Mouse (Mus musculus) small intestine, adult 2 months (tissue): Measurements from ENCODE around the gene Ppm1l. TPM values are rescaled to one million over a fixed set of nuclear protein-coding genes. Genes with fewer than 3 reads are reported as not detected.

Source experiments
- H3K27ac ChIP-seq: fragments of 200-500 bp; 2 replicates; pipeline ENCODE4 v1.5.1; 2012; ENCODE audit warnings: low read depth, low read length, control low read depth, inconsistent platforms; ENCODE audit not compliant: insufficient read depth
- H3K27me3 ChIP-seq: fragments of 200-500 bp; 2 replicates; pipeline ENCODE4 v1.6.1; 2012; ENCODE audit warnings: mild to moderate bottlenecking, moderate library complexity, low read length, inconsistent platforms; ENCODE audit not compliant: control insufficient read depth, insufficient read depth
- H3K36me3 ChIP-seq: fragments of 200-500 bp; 2 replicates; pipeline ENCODE4 v1.6.1; 2012; ENCODE audit warnings: mild to moderate bottlenecking, low read length, control low read depth, inconsistent platforms; ENCODE audit not compliant: control insufficient read depth, insufficient read depth
- H3K4me1 ChIP-seq: fragments of 200-500 bp; 2 replicates; pipeline ENCODE4 v1.6.1; 2012; ENCODE audit warnings: low read length, inconsistent platforms, mixed read lengths; ENCODE audit not compliant: control insufficient read depth, insufficient read depth, insufficient read length
- H3K4me3 ChIP-seq: fragments of 200-500 bp; 2 replicates; pipeline ENCODE4 v1.5.1; 2012; ENCODE audit warnings: low read depth, mild to moderate bottlenecking, control low read depth, inconsistent platforms, low read length, moderate library complexity
- CTCF ChIP-seq: fragments of 200-500 bp; IDR thresholded peaks from 2 replicates; pipeline ENCODE4 v1.5.1; 2012; ENCODE audit warnings: low read depth, mild to moderate bottlenecking, control low read depth, inconsistent platforms, low read length, moderate library complexity, mixed read lengths; ENCODE audit not compliant: insufficient replicate concordance, insufficient read length; ENCODE audit errors: extremely low read depth
- POLR2A ChIP-seq: fragments of 200-500 bp; IDR thresholded peaks from 2 replicates; pipeline ENCODE4 v1.6.1; 2012; ENCODE audit warnings: low read depth, mild to moderate bottlenecking, control low read depth, inconsistent platforms, low read length, moderate library complexity
- WGBS: fragments of 180-500 bp; shearing (Covaris S2); methylation state at CpG from one replicate; pipeline ENCODE4 v1.1.7; 2018; 5-methylcytosine and 5-hydroxymethylcytosine counted together
- polyA plus RNA-seq: library from polyadenylated mRNA; depleted of rRNA; stranded (reverse); fragments of >200 nt; gene quantifications from 2 replicates; pipeline ENCODE4 v1.2.3, GENCODE M21; 2012

The Ppm1l gene
- polyA plus RNA-seq, 1 experiment = 1.1 TPM

- 68% methylated on average over 3 of the region's 3 CpGs for WGBS
- Histone ChIP-seq H3K4me1 (no peaks in the 10 kb centered on the region), H3K27ac (no peak overlapping the region), H3K36me3 (no peaks in the 10 kb centered on the region), H3K4me3 (no peak overlapping the region), H3K27me3 (no peaks in the 10 kb centered on the region)
- TF ChIP-seq CTCF (no peak), POLR2A (no peak)
These were observed 260.1 kb downstream of the Ppm1l start for GRCm38 (mm10) chr3:69576715-69577114.

- Histone ChIP-seq H3K4me3 (no peak overlapping the region), H3K36me3 (no peaks in the 10 kb centered on the region), H3K27me3 (no peaks in the 10 kb centered on the region), H3K27ac (no peak overlapping the region), H3K4me1 (no peaks in the 10 kb centered on the region)
- TF ChIP-seq CTCF = no peak
- TF ChIP-seq POLR2A = no peak
- WGBS = 92% methylated on average over 1 of the region's 1 CpGs
These were observed 262.1 kb downstream of the Ppm1l start for GRCm38 (mm10) chr3:69578791-69579190.

GRCm38 (mm10) chr3:69583798-69584197, 267.1 kb downstream of the Ppm1l start:
- WGBS = 34% methylated on average over 1 of the region's 1 CpGs
- Histone ChIP-seq H3K27ac (no peak overlapping the region), H3K4me3 (no peak overlapping the region), H3K27me3 (no peaks in the 10 kb centered on the region), H3K4me1 (no peaks in the 10 kb centered on the region), H3K36me3 (no peaks in the 10 kb centered on the region)
- TF ChIP-seq CTCF (no peak), POLR2A (no peak)

- WGBS = 50% methylated on average over 10 of the region's 10 CpGs
- Histone ChIP-seq H3K36me3 (no peaks in the 10 kb centered on the region), H3K27ac (no peak overlapping the region), H3K4me3 (no peak overlapping the region), H3K4me1 (no peaks in the 10 kb centered on the region), H3K27me3 (no peaks in the 10 kb centered on the region)
- TF ChIP-seq POLR2A = no peak
- no peak for TF ChIP-seq CTCF
These were observed 271.6 kb downstream of the Ppm1l start for GRCm38 (mm10) chr3:69588101-69588760.

GRCm38 (mm10) chr3:69593426-69593825, 276.8 kb downstream of the Ppm1l start:
- TF ChIP-seq CTCF (no peak), POLR2A (no peak)
- H3K4me3 ChIP-seq = no peak overlapping the region
- H3K4me1 ChIP-seq = peaks cover 2% of the 10 kb centered on the region
- WGBS = 84% methylated on average over 8 of the region's 8 CpGs
- H3K36me3 ChIP-seq = no peaks in the 10 kb centered on the region
- peaks cover 4% of the 10 kb centered on the region for H3K27me3 ChIP-seq
- no peak overlapping the region for H3K27ac ChIP-seq

GRCm38 (mm10) chr3:69594071-69594470, 277.4 kb downstream of the Ppm1l start:
- Histone ChIP-seq H3K27me3 (peaks cover 10% of the 10 kb centered on the region), H3K36me3 (no peaks in the 10 kb centered on the region), H3K4me3 (no peak overlapping the region), H3K4me1 (peaks cover 2% of the 10 kb centered on the region), H3K27ac (no peak overlapping the region)
- TF ChIP-seq CTCF (no peak), POLR2A (no peak)
- 67% methylated on average over 9 of the region's 9 CpGs for WGBS

GRCm38 (mm10) chr3:69596116-69596515, 279.5 kb downstream of the Ppm1l start:
- Histone ChIP-seq H3K27ac (no peak overlapping the region), H3K4me3 (no peak overlapping the region), H3K36me3 (no peaks in the 10 kb centered on the region), H3K27me3 (peaks cover 12% of the 10 kb centered on the region), H3K4me1 (peaks cover 2% of the 10 kb centered on the region)
- TF ChIP-seq POLR2A (no peak), CTCF (no peak)
- WGBS = 68% methylated on average over 3 of the region's 3 CpGs

- Histone ChIP-seq H3K27ac (no peak overlapping the region), H3K4me3 (no peak overlapping the region), H3K4me1 (peaks cover 2% of the 10 kb centered on the region), H3K36me3 (no peaks in the 10 kb centered on the region), H3K27me3 (peaks cover 12% of the 10 kb centered on the region)
- WGBS = 84% methylated on average over 6 of the region's 6 CpGs
- TF ChIP-seq CTCF = no peak
- TF ChIP-seq POLR2A = no peak
These were observed 280.6 kb downstream of the Ppm1l start for GRCm38 (mm10) chr3:69597211-69597610.
